Mouse (Mus musculus) heart, embryonic 16.5 days (tissue): ENCODE measurements around the gene Rdh16f1. TPM values are rescaled to one million over a fixed set of nuclear protein-coding genes. Genes with fewer than 3 reads are reported as not detected.
"Not testable (repeated sequence)": the region's sequence is repeated elsewhere in the genome, so short reads cannot be mapped to it uniquely, and the experiment has no call there.

Experiments used
- ATAC-seq: fragments of 200-750 bp; cut with Nextera tagmentation; replicated peaks from 2 replicates; pipeline ENCODE4 v1.8.0; 2017; ENCODE audit warnings: moderate number of reproducible peaks; ENCODE audit not compliant: insufficient read depth, low FRiP score; ENCODE audit errors: extremely low read depth
- H3K27ac ChIP-seq: fragments of 300-500 bp; sonication (generic); 2 replicates; pipeline ENCODE4 v1.5.1; 2014; ENCODE audit warnings: mild to moderate bottlenecking, low read length, control low read depth, moderate library complexity
- H3K27me3 ChIP-seq: fragments of 300-500 bp; sonication (generic); 2 replicates; pipeline ENCODE4 v1.6.1; 2014; ENCODE audit warnings: low read length, mixed read lengths; ENCODE audit not compliant: control insufficient read depth, insufficient read depth
- H3K36me3 ChIP-seq: fragments of 300-500 bp; sonication (generic); 2 replicates; pipeline ENCODE4 v1.6.1; 2014; ENCODE audit not compliant: control insufficient read depth, insufficient read depth
- H3K4me1 ChIP-seq: fragments of 300-500 bp; sonication (generic); 2 replicates; pipeline ENCODE4 v1.6.1; 2014; ENCODE audit warnings: low read length, mixed read lengths; ENCODE audit not compliant: control insufficient read depth, insufficient read depth
- H3K4me2 ChIP-seq: fragments of 300-500 bp; sonication (generic); 2 replicates; pipeline ENCODE4 v1.6.1; 2014; ENCODE audit warnings: low read depth, mild to moderate bottlenecking, control low read depth, low read length
- H3K4me3 ChIP-seq: fragments of 300-500 bp; sonication (generic); 2 replicates; pipeline ENCODE4 v1.5.1; 2014; ENCODE audit warnings: mild to moderate bottlenecking, control low read depth, low read length
- H3K9ac ChIP-seq: fragments of 300-500 bp; sonication (generic); 2 replicates; pipeline ENCODE4 v1.6.1; 2014; ENCODE audit warnings: low read length, control low read depth
- H3K9me3 ChIP-seq: fragments of 300-500 bp; sonication (generic); replicated peaks from 2 replicates; pipeline ENCODE4 v1.6.1; 2016; ENCODE audit warnings: low read length; ENCODE audit not compliant: control insufficient read depth
- WGBS: fragments of 180-500 bp; shearing (Covaris S2); extraction: QIAGEN DNeasy Blood & Tissue Kit; methylation state at CpG from one replicate; pipeline ENCODE4 v1.1.7; 2014; 5-methylcytosine and 5-hydroxymethylcytosine counted together
- polyA plus RNA-seq: library from polyadenylated mRNA; unstranded; fragments of >200 nt; fragmentation: Nextera tagmentation; extraction: Ambion mirVana; gene quantifications from 2 replicates; pipeline ENCODE4 v1.2.1, GENCODE M21; 2015

Rdh16f1 gene
- polyA plus RNA-seq, 1 experiment from 2014 or later, result not detected

- no peak overlapping the region for H3K27ac ChIP-seq
- no peaks in the 10 kb centered on the region for H3K27me3 ChIP-seq
- peaks cover 7% of the 10 kb centered on the region for H3K9me3 ChIP-seq
- WGBS, result 67% methylated on average over 5 of the region's 5 CpGs
- no peak overlapping the region for H3K9ac ChIP-seq
- no peaks in the 10 kb centered on the region for H3K4me1 ChIP-seq
- no peak overlapping the region for H3K4me3 ChIP-seq
- no peak for ATAC-seq
- H3K4me2 ChIP-seq, result no peak overlapping the region
- no peaks in the 10 kb centered on the region for H3K36me3 ChIP-seq
Observed at GRCm38 (mm10) chr10:127835292-127835691, 75.7 kb downstream of the Rdh16f1 start.

- not testable (repeated sequence) for H3K27me3 ChIP-seq, H3K4me3 ChIP-seq, ATAC-seq, H3K4me1 ChIP-seq, H3K4me2 ChIP-seq, H3K36me3 ChIP-seq, H3K9ac ChIP-seq, H3K9me3 ChIP-seq, H3K27ac ChIP-seq
- WGBS, result 92% methylated on average over 5 of the region's 5 CpGs
Observed at GRCm38 (mm10) chr10:127837793-127838192, 78.2 kb downstream of the Rdh16f1 start.

GRCm38 (mm10) chr10:127838539-127838938 lies 79.0 kb downstream of the Rdh16f1 start:
- no peak for ATAC-seq
- 80% methylated on average over 2 of the region's 2 CpGs for WGBS
- Histone ChIP-seq H3K4me2 (no peak overlapping the region), H3K27me3 (no peaks in the 10 kb centered on the region), H3K27ac (no peak overlapping the region), H3K36me3 (no peaks in the 10 kb centered on the region), H3K4me1 (no peaks in the 10 kb centered on the region), H3K9me3 (peaks cover 7% of the 10 kb centered on the region), H3K9ac (no peak overlapping the region), H3K4me3 (no peak overlapping the region)

GRCm38 (mm10) chr10:127840776-127841175 lies 81.2 kb downstream of the Rdh16f1 start:
- WGBS, result 62% methylated on average over 2 of the region's 2 CpGs
- ATAC-seq, result no peak
- Histone ChIP-seq H3K27ac (no peak overlapping the region), H3K9me3 (peaks cover 7% of the 10 kb centered on the region), H3K27me3 (no peaks in the 10 kb centered on the region), H3K4me2 (no peak overlapping the region), H3K4me1 (no peaks in the 10 kb centered on the region), H3K9ac (no peak overlapping the region), H3K36me3 (no peaks in the 10 kb centered on the region), H3K4me3 (no peak overlapping the region)

Other genes with a start within 250 kb of the Rdh16f1 start
- 59.8 and 72.0 TPM in 2 replicates for gene Ndufa4l2, start 244.8 kb upstream of the Rdh16f1 start, polyA plus RNA-seq
- gene Shmt2, start 237.3 kb upstream of the Rdh16f1 start, polyA plus RNA-seq, result 127 and 132 TPM in 2 replicates
- gene Nxph4, start 225.2 kb upstream of the Rdh16f1 start, polyA plus RNA-seq, result 1.2 and 1.4 TPM in 2 replicates
- gene Lrp1, start 138.6 kb upstream of the Rdh16f1 start, polyA plus RNA-seq, result 33.4 and 34.4 TPM in 2 replicates
- 36.1 and 36.7 TPM in 2 replicates for gene Stat6, start 116.8 kb upstream of the Rdh16f1 start, polyA plus RNA-seq
- gene Nemp1, start 92.9 kb upstream of the Rdh16f1 start, polyA plus RNA-seq, result 8.3 and 8.7 TPM in 2 replicates
- gene Nab2, start 91.2 kb upstream of the Rdh16f1 start, polyA plus RNA-seq, result 10.9 and 12.7 TPM in 2 replicates
- 0.21 and 1.8 TPM in 2 replicates for gene Myo1a, start 54.6 kb upstream of the Rdh16f1 start, polyA plus RNA-seq
- 0.74 TPM in 1 of 2 replicates, not detected in the other for gene Tac2, start 35.3 kb upstream of the Rdh16f1 start, polyA plus RNA-seq
- 1.4 and 1.6 TPM in 2 replicates for gene Zbtb39, start 20.2 kb upstream of the Rdh16f1 start, polyA plus RNA-seq
- gene Gpr182, start 8.1 kb upstream of the Rdh16f1 start, polyA plus RNA-seq, result 16.1 and 19.0 TPM in 2 replicates
- not detected in 2 replicates for gene Rdh1, start 66 bp upstream of the Rdh16f1 start, polyA plus RNA-seq
- 0.09 and 0.24 TPM in 2 replicates for gene Rdh9, start 16.6 kb downstream of the Rdh16f1 start, polyA plus RNA-seq
- gene Rdh16, start 41.4 kb downstream of the Rdh16f1 start, polyA plus RNA-seq, result not detected in 2 replicates
- gene Rdh19, start 90.1 kb downstream of the Rdh16f1 start, polyA plus RNA-seq, result not detected in 2 replicates
- not detected in 2 replicates for gene Rdh16f2, start 106.7 kb downstream of the Rdh16f1 start, polyA plus RNA-seq
- gene Rdh7, start 129.0 kb downstream of the Rdh16f1 start, polyA plus RNA-seq, result not detected in 2 replicates
- gene Sdr9c7, start 138.7 kb downstream of the Rdh16f1 start, polyA plus RNA-seq, result not detected in 2 replicates
- not detected in 2 replicates for gene Hsd17b6, start 247.8 kb downstream of the Rdh16f1 start, polyA plus RNA-seq